ENCODE assay signal across 25 mouse cellular contexts in genomic region chr3:66494442-66495113, GRCm38 (mm10).
DNase-seq lines count a peak whose midpoint lies in the region; ATAC-seq lines count a peak whose summit lies in the region.
"Had no signal": no experiment of that assay in that cellular context is flagged by ENCODE, and none has a peak within 500 bp of the region (broad histone marks: within the 10 kb centered on the region; RNA-seq: fewer than 3 reads in every experiment).

No protein-coding gene starts in this region.

- H3K4me1 ChIP-seq in heart, embryonic 13.5 days, result peaks cover 6% of the 10 kb centered on the region; the same call in 1 of the 2 replicates
- peaks cover 13% of the 10 kb centered on the region for H3K4me1 ChIP-seq in liver, embryonic 16.5 days (ENCODE audit: control insufficient read depth, low read depth, low read length)
- H3K4me1 ChIP-seq: limb, embryonic 15.5 days had no signal

- no peak for ATAC-seq in heart, embryonic 13.5 days (ENCODE audit: extremely low read depth, insufficient number of reproducible peaks, low FRiP score, low TSS enrichment)
- peak; percentile 91 for ATAC-seq in liver, embryonic 16.5 days (ENCODE audit: low read depth)
- ATAC-seq: forebrain, embryonic 13.5 days; hindbrain, postnatal 0 days; intestine, embryonic 16.5 days had no signal

- no peaks in the 10 kb centered on the region for H3K9me3 ChIP-seq in heart, embryonic 13.5 days
- no peaks in the 10 kb centered on the region for H3K9me3 ChIP-seq in liver, embryonic 16.5 days (replicated peaks; ENCODE audit: control insufficient read depth, low read length)
- H3K9me3 ChIP-seq: embryonic facial prominence, embryonic 10.5 days; forebrain, embryonic 13.5 days; limb, embryonic 15.5 days; midbrain, embryonic 12.5 days; neural tube, embryonic 15.5 days had no signal

- no peaks in the 10 kb centered on the region for H3K27me3 ChIP-seq in heart, embryonic 13.5 days (replicated peaks)
- no peaks in the 10 kb centered on the region for H3K27me3 ChIP-seq in liver, embryonic 16.5 days (ENCODE audit: control insufficient read depth, insufficient read depth, low read depth, low read length)
- H3K27me3 ChIP-seq: limb, embryonic 15.5 days; midbrain, embryonic 12.5 days; neural tube, embryonic 15.5 days had no signal

- WGBS in heart, embryonic 13.5 days, result 35% methylated on average over 2 of the region's 2 CpGs
- 21% methylated on average over 2 of the region's 2 CpGs for WGBS in liver, embryonic 16.5 days (ENCODE audit: insufficient replicate concordance)

- no peak overlapping the region for H3K9ac ChIP-seq in heart, embryonic 13.5 days
- H3K9ac ChIP-seq in liver, embryonic 16.5 days (ENCODE audit: low read depth, low read length), result 0 out of 2 replicates have a peak overlapping the region, but pooled peaks have one; percentile 3
- H3K9ac ChIP-seq: forebrain, embryonic 13.5 days; limb, embryonic 15.5 days; midbrain, embryonic 12.5 days; neural tube, embryonic 15.5 days had no signal

- no peaks in the 10 kb centered on the region for H3K36me3 ChIP-seq in heart, embryonic 13.5 days
- no peaks in the 10 kb centered on the region for H3K36me3 ChIP-seq in liver, embryonic 16.5 days (ENCODE audit: control insufficient read depth, insufficient read depth)
- H3K36me3 ChIP-seq: embryonic facial prominence, embryonic 10.5 days; limb, embryonic 15.5 days; midbrain, embryonic 12.5 days; neural tube, embryonic 15.5 days had no signal

- DNase-seq in heart, postnatal 25 days (ENCODE audit: low spot score), result no peak
- DNase-seq in c-Kit-positive CD71-positive TER-119-negative erythroid progenitor cells, embryonic 14.5 days (ENCODE audit: low read depth), result peak; percentile 50
- peak; percentile 63 for DNase-seq in liver
- no peak for DNase-seq in urinary bladder, postnatal 36 days (ENCODE audit: low spot score in 2 of 2)
- no peak for DNase-seq in kidney, postnatal 4 days
- no peak for DNase-seq in spleen, adult 12 weeks (ENCODE audit: low spot score)
- DNase-seq: adrenal gland, postnatal 36 days; cerebellum, adult 9-10 months; gastrocnemius, adult 2 months; heart, postnatal 10 days; layer of hippocampus, adult 9-11 months; left cerebral cortex, postnatal 4 days; lung, postnatal 4 days; thymus, postnatal 25 days had no signal

- intact Hi-C loops in heart, postnatal 25 days (cut with DNase I), result no loop called here

- no peak overlapping the region for H3K4me3 ChIP-seq in heart, embryonic 13.5 days
- H3K4me3 ChIP-seq in liver, embryonic 16.5 days (ENCODE audit: low read depth, low read length), result no peak overlapping the region
- H3K4me3 ChIP-seq: embryonic facial prominence, embryonic 10.5 days; forebrain, embryonic 13.5 days; gastrocnemius, adult 2 months; left cerebral cortex, adult 2 months; limb, embryonic 15.5 days; midbrain, embryonic 12.5 days; neural tube, embryonic 15.5 days had no signal

- H3K27ac ChIP-seq in heart, embryonic 13.5 days (replicated peaks), result 0 out of 2 replicates have a peak overlapping the region, but pooled peaks have one; percentile 28
- peak overlapping the region; percentile 77 for H3K27ac ChIP-seq in liver, embryonic 16.5 days (ENCODE audit: low read length)
- H3K27ac ChIP-seq: embryonic facial prominence, embryonic 10.5 days; forebrain, embryonic 13.5 days; gastrocnemius, adult 2 months; hindbrain, postnatal 0 days; left cerebral cortex, adult 2 months; limb, embryonic 15.5 days; midbrain, embryonic 12.5 days; neural tube, embryonic 15.5 days had no signal

- no peak overlapping the region for H3K4me2 ChIP-seq in heart, embryonic 13.5 days
- H3K4me2 ChIP-seq in liver, embryonic 16.5 days (ENCODE audit: low read depth, low read length), result peak overlapping the region; percentile 26
- H3K4me2 ChIP-seq: forebrain, embryonic 13.5 days; heart, embryonic 11.5 days; limb, embryonic 15.5 days; midbrain, embryonic 12.5 days; neural tube, embryonic 15.5 days had no signal

Comparison
In these comparisons a context has a peak if more than half of its experiments do, and no peak if none do; other contexts are left out.
1. DNase-seq: peak in c-Kit-positive CD71-positive TER-119-negative erythroid progenitor cells, embryonic 14.5 days (single experiment) and liver (single experiment); none in heart, postnatal 25 days (single experiment), urinary bladder, postnatal 36 days (0 of 2), kidney, postnatal 4 days (0 of 2) and spleen, adult 12 weeks (single experiment).